Mouse (Mus musculus): Measurements from ENCODE around the gene Cel. TPM values are rescaled to one million over a fixed set of nuclear protein-coding genes. Genes with fewer than 3 reads are reported as not detected.

Gene Cel
- total and polyA plus RNA-seq, 3 experiments = not detected

GRCm38 (mm10) chr2:28532938-28533771, 30.0 kb downstream of the Cel start:
- DNase-seq (ENCODE audit: low read depth, low spot score) = peak; percentile 87
- no peaks in the 10 kb centered on the region for H3K9me3 ChIP-seq (replicated peaks; ENCODE audit: insufficient read depth, low read length)
- H3K4me3 ChIP-seq (ENCODE audit: control insufficient read depth in 1 of 2, insufficient read depth in 1 of 2, low read depth in 2 of 2, low read length in 2 of 2) = peak overlapping the region; percentile 59 to 66
- H3K36me3 ChIP-seq (ENCODE audit: control insufficient read depth in 1 of 2, insufficient read depth in 2 of 2, low read length in 2 of 2) = no peaks in the 10 kb centered on the region
- H3K27me3 ChIP-seq (ENCODE audit: control insufficient read depth in 1 of 2, insufficient read depth in 2 of 2, low read length in 2 of 2) = no peaks in the 10 kb centered on the region
- no peak overlapping the region for H3K27ac ChIP-seq (ENCODE audit: control insufficient read depth, low read depth, low read length)
- H3K4me1 ChIP-seq (ENCODE audit: control insufficient read depth in 1 of 2, insufficient read depth in 2 of 2, low read length in 2 of 2) = no peaks in the 10 kb centered on the region; a peak in 1 of 4 replicates
- no peak for TF ChIP-seq CHD2 (IDR thresholded peaks at IDR 0.05; ENCODE audit: low read length)
- TF ChIP-seq ZMIZ1 (IDR thresholded peaks at IDR 0.05; ENCODE audit: low read depth, low read length) = no peak
- no peak for TF ChIP-seq MYC (IDR thresholded peaks at IDR 0.05; ENCODE audit: low read depth, low read length)
- TF ChIP-seq MXI1 (IDR thresholded peaks at IDR 0.05; ENCODE audit: low read depth, low read length) = peak; percentile 41; the same call in 1 of the 2 replicates
- no peak for TF ChIP-seq RCOR1 (IDR thresholded peaks at IDR 0.05; ENCODE audit: low read depth, low read length)
- no peak for TF ChIP-seq USF1 (IDR thresholded peaks at IDR 0.05; ENCODE audit: low read depth, low read length)
- TF ChIP-seq BHLHE40 (IDR thresholded peaks at IDR 0.05; ENCODE audit: borderline replicate concordance, low read depth, low read length) = no peak
- TF ChIP-seq NRF1 (IDR thresholded peaks at IDR 0.05; ENCODE audit: insufficient read depth, low read depth, low read length, poor library complexity, severe bottlenecking) = 0 out of 2 replicates have a peak, but pooled peaks have one; percentile 22
- no peak for TF ChIP-seq CTCF (IDR thresholded peaks at IDR 0.05 in 2 of 3, conservative IDR thresholded peaks at IDR 0.05 in 1 of 3; ENCODE audit: control insufficient read depth in 1 of 3, insufficient read depth in 1 of 3, low read depth in 2 of 3, low read length in 3 of 3, poor library complexity in 1 of 3, severe bottlenecking in 1 of 3)
- peak; percentile 45 to 69; a peak in 2 of 4 replicates for TF ChIP-seq POLR2A (IDR thresholded peaks at IDR 0.05; ENCODE audit: control insufficient read depth in 1 of 2, insufficient read depth in 1 of 2, low read depth in 1 of 2, low read length in 2 of 2, poor library complexity in 1 of 2)
- TF ChIP-seq CHD1 (IDR thresholded peaks at IDR 0.05; ENCODE audit: low read depth, low read length) = no peak
- no peak for TF ChIP-seq MAX (IDR thresholded peaks at IDR 0.05; ENCODE audit: low read length)
- TF ChIP-seq JUND (IDR thresholded peaks at IDR 0.05; ENCODE audit: low read depth, low read length) = no peak
- no peaks in the 10 kb centered on the region for H3K79me2 ChIP-seq (ENCODE audit: control insufficient read depth, insufficient read depth, low read length, poor library complexity)
- peak overlapping the region; percentile 63 for H3K9ac ChIP-seq (ENCODE audit: control insufficient read depth, low read depth, low read length, poor library complexity, severe bottlenecking)

- Histone ChIP-seq H3K4me1 (ENCODE audit: control insufficient read depth in 1 of 2, insufficient read depth in 2 of 2, low read length in 2 of 2) (no peaks in the 10 kb centered on the region; a peak in 1 of 4 replicates), H3K4me3 (ENCODE audit: control insufficient read depth in 1 of 2, insufficient read depth in 1 of 2, low read depth in 2 of 2, low read length in 2 of 2) (no peak overlapping the region), H3K9ac (ENCODE audit: control insufficient read depth, low read depth, low read length, poor library complexity, severe bottlenecking) (no peak overlapping the region), H3K36me3 (ENCODE audit: control insufficient read depth in 1 of 2, insufficient read depth in 2 of 2, low read length in 2 of 2) (no peaks in the 10 kb centered on the region), H3K27ac (ENCODE audit: control insufficient read depth, low read depth, low read length) (no peak overlapping the region), H3K9me3 (replicated peaks; ENCODE audit: insufficient read depth, low read length) (no peaks in the 10 kb centered on the region), H3K79me2 (ENCODE audit: control insufficient read depth, insufficient read depth, low read length, poor library complexity) (no peaks in the 10 kb centered on the region), H3K27me3 (ENCODE audit: control insufficient read depth in 1 of 2, insufficient read depth in 2 of 2, low read length in 2 of 2) (no peaks in the 10 kb centered on the region)
- no peak for DNase-seq (ENCODE audit: low read depth, low spot score)
- TF ChIP-seq CTCF (IDR thresholded peaks at IDR 0.05 in 2 of 3, conservative IDR thresholded peaks at IDR 0.05 in 1 of 3; ENCODE audit: control insufficient read depth in 1 of 3, insufficient read depth in 1 of 3, low read depth in 2 of 3, low read length in 3 of 3, poor library complexity in 1 of 3, severe bottlenecking in 1 of 3) (no peak), EP300 (IDR thresholded peaks at IDR 0.05; ENCODE audit: low read depth in 1 of 2, low read length in 2 of 2) (no peak), MYC (IDR thresholded peaks at IDR 0.05; ENCODE audit: low read depth, low read length) (no peak), NRF1 (IDR thresholded peaks at IDR 0.05; ENCODE audit: insufficient read depth, low read depth, low read length, poor library complexity, severe bottlenecking) (no peak)
These were observed 32.9 kb downstream of the Cel start for GRCm38 (mm10) chr2:28530311-28530710.
